Mouse (Mus musculus): ENCODE measurements at regions not wholly inside any gene's neighbourhood (a gene's known extent, or its start where the extent isn't known, plus 50 kb on each side); places are given as distances from the start of the nearest gene placed in this dataset.
A peak's percentile ranks its signal among the peaks of the same experiment; 100 is the strongest.

GRCm38 (mm10) chr10:84088799-84089778 lies 351.3 kb downstream of the Nuak1 start:
- no peak for DNase-seq (ENCODE audit: low spot score in 2 of 2)

GRCm38 (mm10) chr10:84093919-84094318 lies 346.5 kb downstream of the Nuak1 start:
- no peak for DNase-seq (ENCODE audit: low spot score in 2 of 2)

- no peak for DNase-seq (ENCODE audit: low spot score in 2 of 2)
Measured at GRCm38 (mm10) chr10:84097196-84097595, 343.2 kb downstream of the Nuak1 start.

GRCm38 (mm10) chr10:84103985-84104384 lies 336.4 kb downstream of the Nuak1 start:
- DNase-seq (ENCODE audit: low spot score in 2 of 2), result no peak

- DNase-seq (ENCODE audit: low spot score in 2 of 2), result no peak
Measured at GRCm38 (mm10) chr10:84104556-84104955, 335.8 kb downstream of the Nuak1 start.

GRCm38 (mm10) chr10:84109680-84110371 lies 330.6 kb downstream of the Nuak1 start:
- no peak for DNase-seq (ENCODE audit: low spot score in 2 of 2)

- no peak for DNase-seq (ENCODE audit: low spot score in 2 of 2)
Measured at GRCm38 (mm10) chr10:84110372-84110985, 329.9 kb downstream of the Nuak1 start.

GRCm38 (mm10) chr10:84111502-84111901 lies 328.9 kb downstream of the Nuak1 start:
- peak; percentile 79 to 89 for DNase-seq (ENCODE audit: low spot score in 2 of 2)

GRCm38 (mm10) chr10:84111909-84112308 lies 328.5 kb downstream of the Nuak1 start:
- DNase-seq (ENCODE audit: low spot score in 2 of 2), result peak in 1 of 2 experiments; percentile 11

- DNase-seq (ENCODE audit: low spot score in 2 of 2), result no peak
Measured at GRCm38 (mm10) chr10:84119952-84120550, 320.3 kb downstream of the Nuak1 start.

- no peak for DNase-seq (ENCODE audit: low spot score in 2 of 2)
Measured at GRCm38 (mm10) chr10:84137019-84137658, 303.3 kb downstream of the Nuak1 start.

GRCm38 (mm10) chr10:84142741-84143454 lies 297.5 kb downstream of the Nuak1 start:
- no peak for DNase-seq (ENCODE audit: low spot score in 2 of 2)

GRCm38 (mm10) chr10:84143674-84144343 lies 296.6 kb downstream of the Nuak1 start:
- DNase-seq (ENCODE audit: low spot score in 2 of 2), result no peak

- no peak for DNase-seq (ENCODE audit: low spot score in 2 of 2)
Measured at GRCm38 (mm10) chr10:84144344-84144687, 296.1 kb downstream of the Nuak1 start.

GRCm38 (mm10) chr10:84147305-84147984 lies 293.0 kb downstream of the Nuak1 start:
- DNase-seq (ENCODE audit: low spot score in 2 of 2), result no peak

- no peak for DNase-seq (ENCODE audit: low spot score in 2 of 2)
Measured at GRCm38 (mm10) chr10:84163752-84164151, 276.6 kb downstream of the Nuak1 start.

GRCm38 (mm10) chr10:84165832-84166567 lies 274.4 kb downstream of the Nuak1 start:
- DNase-seq (ENCODE audit: low spot score in 2 of 2), result no peak

- peak in 1 of 2 experiments; percentile 11 for DNase-seq (ENCODE audit: low spot score in 2 of 2)
Measured at GRCm38 (mm10) chr10:84166568-84166905, 273.9 kb downstream of the Nuak1 start.

GRCm38 (mm10) chr10:84172828-84173321 lies 267.5 kb downstream of the Nuak1 start:
- DNase-seq (ENCODE audit: low spot score in 2 of 2), result no peak

All from thymus, postnatal 10 days (tissue).